Mouse (Mus musculus) thymus, adult 2 months (tissue): ENCODE measurements around the gene Sap30bp.

Source experiments
- CTCF ChIP-seq: fragments of 200-500 bp; IDR thresholded peaks from 2 replicates; pipeline ENCODE4 v1.5.1; 2012; ENCODE audit warnings: mild to moderate bottlenecking, control low read depth, low read length, moderate library complexity, borderline replicate concordance; ENCODE audit not compliant: control insufficient read depth, poor library complexity, insufficient read depth; ENCODE audit errors: extremely low read depth
- POLR2A ChIP-seq: fragments of 200-500 bp; IDR thresholded peaks from 2 replicates; pipeline ENCODE4 v1.6.1; 2012; ENCODE audit warnings: mild to moderate bottlenecking, low read length, control low read depth, moderate library complexity; ENCODE audit not compliant: control insufficient read depth, poor library complexity, insufficient read depth; ENCODE audit errors: extremely low read depth

DNA sequence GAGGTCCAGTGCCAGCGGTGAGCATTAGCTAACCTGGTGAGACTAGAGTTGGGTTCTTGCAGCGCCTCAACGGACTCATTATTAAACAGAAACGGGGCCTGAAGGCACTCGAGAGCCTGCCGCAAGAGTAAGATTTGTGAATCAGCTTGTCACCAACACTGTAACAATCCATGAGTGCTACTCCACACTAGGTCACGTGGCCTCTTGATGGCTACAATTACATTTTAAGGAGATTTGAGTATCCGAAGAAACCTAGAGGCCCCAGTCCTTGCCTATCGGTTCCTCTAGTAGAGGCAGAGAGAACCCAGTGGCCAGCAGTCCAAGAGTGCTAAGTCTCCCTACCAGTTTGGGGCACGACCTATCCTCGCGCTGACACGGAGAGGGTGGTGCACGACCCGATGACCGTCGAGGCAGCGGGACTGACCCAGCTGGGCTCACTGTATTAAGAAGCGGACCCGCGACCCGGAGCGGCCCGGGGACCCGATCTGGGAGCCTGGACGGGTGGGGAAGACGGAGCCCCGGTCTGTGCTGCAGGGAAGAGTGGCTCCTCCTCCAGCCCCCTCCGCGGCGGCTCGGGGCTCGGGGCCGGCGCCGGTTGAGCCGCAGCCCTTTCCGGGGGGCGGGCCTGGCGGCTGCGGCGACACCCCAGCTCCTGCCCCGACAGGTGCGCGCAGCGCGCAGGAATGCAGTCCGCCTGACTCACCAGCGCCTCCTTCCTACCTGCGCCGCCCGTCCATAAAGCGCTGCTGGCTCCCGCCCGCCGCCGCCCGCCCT lies 41.4 kb downstream of the Sap30bp start, which contains the start of gene Itgb4:
- TF ChIP-seq CTCF (peak; percentile 40; the same call in 1 of the 2 replicates), POLR2A (peak; percentile 46; the same call in 1 of the 2 replicates)
